Mouse (Mus musculus) lung, embryonic 14.5 days (tissue): ENCODE data around the gene B3galt1. TPM values are rescaled to one million over a fixed set of nuclear protein-coding genes. Genes with fewer than 3 reads are reported as not detected.
A peak's percentile ranks its signal among the peaks of the same experiment; 100 is the strongest.

ENCODE experiments used
- ATAC-seq: fragments of 200-750 bp; cut with Nextera tagmentation; 2 replicates; pipeline ENCODE4 v1.8.0; 2017; ENCODE audit warnings: mild to moderate bottlenecking, moderate TSS enrichment, moderate library complexity; ENCODE audit not compliant: insufficient read depth
- DNase-seq: peaks from one replicate; pipeline ENCODE4 v3.0.0-alpha.2; 2015
- H3K27ac ChIP-seq: fragments of 300-500 bp; sonication (generic); 2 replicates; pipeline ENCODE4 v1.5.1; 2014; ENCODE audit warnings: low read depth, mild to moderate bottlenecking, moderate library complexity
- H3K27me3 ChIP-seq: fragments of 300-500 bp; sonication (generic); 2 replicates; pipeline ENCODE4 v1.6.1; 2014; ENCODE audit warnings: low read length, control low read depth; ENCODE audit not compliant: insufficient read depth
- H3K36me3 ChIP-seq: fragments of 300-500 bp; sonication (generic); 2 replicates; pipeline ENCODE4 v1.6.1; 2014; ENCODE audit warnings: control low read depth; ENCODE audit not compliant: insufficient read depth
- H3K4me1 ChIP-seq: fragments of 300-500 bp; sonication (generic); 2 replicates; pipeline ENCODE4 v1.6.1; 2014; ENCODE audit warnings: antibody characterized with exemption, control low read depth; ENCODE audit not compliant: insufficient read depth
- H3K4me2 ChIP-seq: fragments of 300-500 bp; sonication (generic); 2 replicates; pipeline ENCODE4 v1.6.1; 2014; ENCODE audit warnings: mild to moderate bottlenecking
- H3K4me3 ChIP-seq: fragments of 300-500 bp; sonication (generic); 2 replicates; pipeline ENCODE4 v1.5.1; 2014; ENCODE audit warnings: low read depth, low read length
- H3K9ac ChIP-seq: fragments of 300-500 bp; sonication (generic); 2 replicates; pipeline ENCODE4 v1.6.1; 2014
- H3K9me3 ChIP-seq: fragments of 300-500 bp; sonication (generic); 2 replicates; pipeline ENCODE4 v1.6.1; 2016; ENCODE audit warnings: low read depth, low read length, control low read depth
- CTCF ChIP-seq: IDR thresholded peaks from 2 replicates; pipeline ENCODE4 v1.5.1; 2016; ENCODE audit warnings: antibody characterized with exemption, low read depth
- WGBS: fragments of 180-500 bp; shearing (Covaris S2); extraction: QIAGEN DNeasy Blood & Tissue Kit; methylation state at CpG from one replicate; pipeline ENCODE4 v1.1.7; 2014; 5-methylcytosine and 5-hydroxymethylcytosine counted together
- microRNA-seq: library from miRNA; unstranded; fragments of <30 nt; microRNA quantifications from one replicate; pipeline ENCODE4, GENCODE M21; 2016; ENCODE audit warnings: borderline number of aligned reads
- polyA plus RNA-seq: library from polyadenylated mRNA; unstranded; fragments of >200 nt; fragmentation: Nextera tagmentation; extraction: Ambion mirVana; gene quantifications from 2 replicates; pipeline ENCODE4 v1.2.1, GENCODE M21; 2014

B3galt1 gene
- polyA plus RNA-seq, 1 experiment from 2014 or later = 3.4 TPM

DNA sequence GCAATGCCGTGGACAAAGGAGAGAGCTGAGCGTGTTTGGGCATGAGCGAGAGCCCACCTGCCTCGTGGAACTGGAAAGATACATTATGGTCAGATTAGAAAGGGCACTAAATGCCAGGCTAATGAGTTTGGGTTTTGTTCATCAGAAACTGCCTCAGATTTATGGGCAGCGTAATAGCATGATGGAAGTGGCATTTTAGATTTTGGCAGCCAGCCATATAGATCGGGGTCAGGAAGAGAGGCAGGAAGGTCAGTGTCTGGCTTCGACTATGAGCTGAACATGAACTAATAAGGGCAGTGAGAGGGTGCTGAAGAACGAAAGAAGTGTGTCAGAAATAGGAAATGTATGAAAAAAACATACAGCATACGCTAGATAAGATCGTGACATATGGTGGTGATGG, 605.6 kb downstream of the B3galt1 start:
- Histone ChIP-seq H3K27me3 (no peaks in the 10 kb centered on the region), H3K4me2 (no peak overlapping the region), H3K9ac (no peak overlapping the region), H3K4me3 (no peak overlapping the region), H3K36me3 (no peaks in the 10 kb centered on the region), H3K9me3 (no peaks in the 10 kb centered on the region), H3K4me1 (no peaks in the 10 kb centered on the region), H3K27ac (no peak overlapping the region)
- 61% methylated on average over 10 of the region's 10 CpGs for WGBS
- DNase-seq = peak; percentile 18
- ATAC-seq = no peak
- no peak for TF ChIP-seq CTCF

Small RNAs within 50 kb of the gene (microRNA-seq; reads per million reads assigned to microRNA genes)
- not detected for gene Mir6335
- 3.1 reads per million, percentile 8 among the genes with 10 or more reads in this experiment for gene Mir7224

Other genes with a start within 250 kb of the B3galt1 start
- gene Gm21830, start 152.1 kb upstream of the B3galt1 start, polyA plus RNA-seq = not detected in 2 replicates
- not detected in 2 replicates for gene Gm26727, start 132.7 kb upstream of the B3galt1 start, polyA plus RNA-seq
- not detected in 2 replicates for gene Xirp2, start 119.9 kb upstream of the B3galt1 start, polyA plus RNA-seq